Mouse (Mus musculus) intestine, embryonic 15.5 days (tissue): ENCODE data around the gene Defb29. TPM values are rescaled to one million over a fixed set of nuclear protein-coding genes. Genes with fewer than 3 reads are reported as not detected.

Source experiments
- ATAC-seq: fragments of 200-750 bp; cut with Nextera tagmentation; 2 replicates; pipeline ENCODE4 v1.8.0; 2017; ENCODE audit warnings: moderate TSS enrichment, moderate library complexity
- H3K27ac ChIP-seq: fragments of 300-500 bp; sonication (generic); 2 replicates; pipeline ENCODE4 v1.5.1; 2015; ENCODE audit warnings: mild to moderate bottlenecking, inconsistent platforms
- H3K27me3 ChIP-seq: fragments of 300-500 bp; sonication (generic); replicated peaks from 2 replicates; pipeline ENCODE4 v1.6.1; 2015; ENCODE audit warnings: inconsistent platforms
- H3K36me3 ChIP-seq: fragments of 300-500 bp; sonication (generic); 2 replicates; pipeline ENCODE4 v1.6.1; 2015; ENCODE audit warnings: inconsistent platforms
- H3K4me1 ChIP-seq: fragments of 300-500 bp; sonication (generic); replicated peaks from 2 replicates; pipeline ENCODE4 v1.6.1; 2015; ENCODE audit warnings: inconsistent platforms
- H3K4me2 ChIP-seq: fragments of 300-500 bp; sonication (generic); replicated peaks from 2 replicates; pipeline ENCODE4 v1.6.1; 2015; ENCODE audit warnings: mild to moderate bottlenecking, inconsistent platforms
- H3K4me3 ChIP-seq: fragments of 300-500 bp; sonication (generic); replicated peaks from 2 replicates; pipeline ENCODE4 v1.5.1; 2015; ENCODE audit warnings: inconsistent platforms
- H3K9ac ChIP-seq: fragments of 300-500 bp; sonication (generic); 2 replicates; pipeline ENCODE4 v1.6.1; 2015; ENCODE audit warnings: inconsistent platforms
- H3K9me3 ChIP-seq: fragments of 300-500 bp; sonication (generic); 2 replicates; pipeline ENCODE4 v1.6.1; 2016; ENCODE audit warnings: inconsistent platforms
- WGBS: fragments of 180-500 bp; shearing (Covaris S2); methylation state at CpG from one replicate; pipeline ENCODE4 v1.1.7; 2015; 5-methylcytosine and 5-hydroxymethylcytosine counted together
- polyA plus RNA-seq: library from polyadenylated mRNA; unstranded; fragments of >200 nt; fragmentation: Nextera tagmentation; extraction: Ambion mirVana; gene quantifications from 2 replicates; pipeline ENCODE4 v1.2.1, GENCODE M21; 2015

Defb29 gene
- polyA plus RNA-seq, 1 experiment from 2014 or later = not detected

- Histone ChIP-seq H3K4me2 (peak overlapping the region; percentile 43), H3K9ac (no peak overlapping the region), H3K4me1 (no peaks in the 10 kb centered on the region), H3K27me3 (no peaks in the 10 kb centered on the region), H3K27ac (no peak overlapping the region), H3K9me3 (no peaks in the 10 kb centered on the region), H3K4me3 (no peak overlapping the region), H3K36me3 (no peaks in the 10 kb centered on the region)
- 11% methylated on average over 16 of the region's 16 CpGs for WGBS
- 0 out of 2 replicates have a peak, but pooled peaks have one; percentile 58 for ATAC-seq
These were observed 14.0 kb upstream of the Defb29 start for GRCm38 (mm10) chr2:152553774-152554423.

GRCm38 (mm10) chr2:152548124-152548523 lies 8.2 kb upstream of the Defb29 start:
- 66% methylated on average over 5 of the region's 5 CpGs for WGBS
- H3K4me2 ChIP-seq = no peak overlapping the region

GRCm38 (mm10) chr2:152544691-152545090 lies 4.8 kb upstream of the Defb29 start:
- H3K27ac ChIP-seq = no peak overlapping the region
- ATAC-seq = peak; percentile 89
- no peaks in the 10 kb centered on the region for H3K36me3 ChIP-seq

More at GRCm38 (mm10) chr2:152548124-152548523, 8.2 kb upstream of the Defb29 start:
- Histone ChIP-seq H3K36me3 (no peaks in the 10 kb centered on the region), H3K4me3 (no peak overlapping the region), H3K4me1 (no peaks in the 10 kb centered on the region), H3K9me3 (no peaks in the 10 kb centered on the region), H3K9ac (no peak overlapping the region), H3K27me3 (no peaks in the 10 kb centered on the region), H3K27ac (no peak overlapping the region)
- no peak for ATAC-seq

GRCm38 (mm10) chr2:152543478-152543877 lies 3.6 kb upstream of the Defb29 start:
- no peaks in the 10 kb centered on the region for H3K27me3 ChIP-seq
- no peak overlapping the region for H3K9ac ChIP-seq
- WGBS = 52% methylated on average over 4 of the region's 4 CpGs
- H3K27ac ChIP-seq = no peak overlapping the region
- no peaks in the 10 kb centered on the region for H3K4me1 ChIP-seq
- H3K4me3 ChIP-seq = no peak overlapping the region
- H3K36me3 ChIP-seq = no peaks in the 10 kb centered on the region
- H3K9me3 ChIP-seq = no peaks in the 10 kb centered on the region
- H3K4me2 ChIP-seq = no peak overlapping the region
- peak; percentile 44 for ATAC-seq

More at GRCm38 (mm10) chr2:152544691-152545090, 4.8 kb upstream of the Defb29 start:
- no peak overlapping the region for H3K9ac ChIP-seq
- 11% methylated on average over 4 of the region's 4 CpGs for WGBS
- H3K4me2 ChIP-seq = no peak overlapping the region
- no peaks in the 10 kb centered on the region for H3K27me3 ChIP-seq
- no peaks in the 10 kb centered on the region for H3K9me3 ChIP-seq
- no peak overlapping the region for H3K4me3 ChIP-seq
- no peaks in the 10 kb centered on the region for H3K4me1 ChIP-seq

DNA sequence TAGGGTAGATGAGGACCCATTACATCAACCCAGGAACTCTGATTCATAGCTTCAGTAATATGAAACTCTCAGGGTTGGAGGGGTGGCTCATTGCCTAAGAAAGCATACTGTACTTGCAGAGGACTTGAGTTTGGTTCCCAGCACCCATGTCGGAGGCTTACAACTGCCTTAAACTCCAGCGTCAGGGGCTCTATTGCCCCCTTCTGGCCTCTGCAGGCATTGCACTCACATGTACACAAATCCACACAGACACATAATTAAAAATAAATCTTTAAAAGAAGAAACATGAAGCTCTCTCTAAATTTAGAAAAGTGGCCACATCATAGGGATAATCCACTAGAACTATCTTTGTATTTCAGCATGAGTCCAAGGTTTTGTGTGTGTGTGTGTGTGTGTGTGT lies 3.0 kb upstream of the Defb29 start:
- Histone ChIP-seq H3K27ac (no peak overlapping the region), H3K4me3 (no peak overlapping the region), H3K9me3 (no peaks in the 10 kb centered on the region), H3K4me1 (no peaks in the 10 kb centered on the region), H3K27me3 (no peaks in the 10 kb centered on the region), H3K4me2 (no peak overlapping the region), H3K36me3 (no peaks in the 10 kb centered on the region), H3K9ac (no peak overlapping the region)
- no peak for ATAC-seq
- 75% methylated on average over 2 of the region's 2 CpGs for WGBS

- Histone ChIP-seq H3K9me3 (no peaks in the 10 kb centered on the region), H3K4me2 (no peak overlapping the region), H3K36me3 (no peaks in the 10 kb centered on the region), H3K4me3 (no peak overlapping the region), H3K9ac (no peak overlapping the region), H3K4me1 (no peaks in the 10 kb centered on the region), H3K27me3 (no peaks in the 10 kb centered on the region), H3K27ac (no peak overlapping the region)
- ATAC-seq = no peak
- 80% methylated on average over 9 of the region's 9 CpGs for WGBS
These were observed 2.1 kb upstream of the Defb29 start for GRCm38 (mm10) chr2:152541979-152542378.

- no peak for ATAC-seq
- Histone ChIP-seq H3K36me3 (no peaks in the 10 kb centered on the region), H3K4me1 (no peaks in the 10 kb centered on the region), H3K27ac (no peak within 1 kb of the TSS), H3K9ac (no peak within 1 kb of the TSS), H3K9me3 (no peaks in the 10 kb centered on the region), H3K4me2 (no peak within 1 kb of the TSS), H3K4me3 (no peak within 1 kb of the TSS), H3K27me3 (no peaks in the 10 kb centered on the region)
- WGBS = 73% methylated on average over 4 of the region's 4 CpGs
These were observed 21.9 kb downstream of the Defb29 start, which contains the start of gene Defb28 for GRCm38 (mm10) chr2:152517981-152518380. Gene Defb28, plus strand, starts transcription at chr2:152518255.

DNA sequence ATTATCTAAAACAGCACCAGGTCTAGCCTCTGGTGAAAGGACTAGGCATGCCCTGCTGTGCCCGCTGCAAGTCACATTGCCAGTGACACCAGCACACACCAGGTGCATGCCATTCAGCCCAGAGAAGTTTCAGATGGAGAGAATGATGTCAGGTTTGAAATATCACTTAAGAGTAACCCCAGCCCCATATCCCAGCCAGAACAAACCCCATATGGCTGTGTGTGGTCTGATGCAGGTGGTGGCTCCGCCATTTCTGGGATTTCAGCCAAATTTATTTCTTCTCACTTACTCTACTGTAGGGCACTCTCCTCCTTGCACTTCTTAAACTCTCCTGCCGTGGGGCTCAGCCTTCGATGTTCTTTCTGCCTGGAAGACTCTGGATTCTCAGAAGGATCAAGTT lies 23.8 kb downstream of the Defb29 start:
- H3K27ac ChIP-seq = no peak overlapping the region
- H3K9ac ChIP-seq = no peak overlapping the region
- no peaks in the 10 kb centered on the region for H3K4me1 ChIP-seq
- H3K4me3 ChIP-seq = no peak overlapping the region
- H3K9me3 ChIP-seq = no peaks in the 10 kb centered on the region
- 50% methylated on average over 4 of the region's 4 CpGs for WGBS
- no peak for ATAC-seq
- no peaks in the 10 kb centered on the region for H3K27me3 ChIP-seq
- no peaks in the 10 kb centered on the region for H3K36me3 ChIP-seq
- no peak overlapping the region for H3K4me2 ChIP-seq

- Histone ChIP-seq H3K9ac (no peak within 1 kb of the TSS), H3K27ac (no peak within 1 kb of the TSS), H3K4me3 (no peak within 1 kb of the TSS), H3K27me3 (no peaks in the 10 kb centered on the region), H3K4me2 (no peak within 1 kb of the TSS), H3K36me3 (no peaks in the 10 kb centered on the region), H3K4me1 (no peaks in the 10 kb centered on the region), H3K9me3 (no peaks in the 10 kb centered on the region)
- ATAC-seq = no peak
- WGBS = 89% methylated on average over 1 of the region's 1 CpGs
These were observed 28.3 kb downstream of the Defb29 start, which contains the start of gene Defb26 for GRCm38 (mm10) chr2:152511592-152511991. Gene Defb26, minus strand, starts transcription at chr2:152511692.

- H3K27ac ChIP-seq = no peak overlapping the region
- ATAC-seq = no peak
- WGBS = 75% methylated on average over 2 of the region's 2 CpGs
- H3K4me2 ChIP-seq = no peak overlapping the region
- H3K9ac ChIP-seq = no peak overlapping the region
- H3K36me3 ChIP-seq = no peaks in the 10 kb centered on the region
- no peaks in the 10 kb centered on the region for H3K9me3 ChIP-seq
- no peaks in the 10 kb centered on the region for H3K4me1 ChIP-seq
- H3K4me3 ChIP-seq = no peak overlapping the region
- no peaks in the 10 kb centered on the region for H3K27me3 ChIP-seq
These were observed 35.9 kb downstream of the Defb29 start for GRCm38 (mm10) chr2:152503950-152504349.

- Histone ChIP-seq H3K9ac (no peak overlapping the region), H3K4me3 (no peak overlapping the region), H3K9me3 (no peaks in the 10 kb centered on the region), H3K27me3 (no peaks in the 10 kb centered on the region), H3K4me1 (no peaks in the 10 kb centered on the region), H3K4me2 (no peak overlapping the region), H3K36me3 (no peaks in the 10 kb centered on the region), H3K27ac (no peak overlapping the region)
- ATAC-seq = no peak
- 81% methylated on average over 6 of the region's 6 CpGs for WGBS
These were observed 39.1 kb downstream of the Defb29 start for GRCm38 (mm10) chr2:152500863-152501229.

GRCm38 (mm10) chr2:152500204-152500862 lies 39.6 kb downstream of the Defb29 start:
- H3K9me3 ChIP-seq = no peaks in the 10 kb centered on the region
- H3K36me3 ChIP-seq = no peaks in the 10 kb centered on the region
- no peak for ATAC-seq
- no peak overlapping the region for H3K4me3 ChIP-seq
- H3K9ac ChIP-seq = no peak overlapping the region
- no peak overlapping the region for H3K27ac ChIP-seq
- H3K27me3 ChIP-seq = no peaks in the 10 kb centered on the region
- 68% methylated on average over 7 of the region's 7 CpGs for WGBS
- H3K4me1 ChIP-seq = no peaks in the 10 kb centered on the region
- H3K4me2 ChIP-seq = no peak overlapping the region

GRCm38 (mm10) chr2:152498020-152498419 lies 41.9 kb downstream of the Defb29 start:
- Histone ChIP-seq H3K27me3 (no peaks in the 10 kb centered on the region), H3K36me3 (no peaks in the 10 kb centered on the region), H3K4me2 (no peak overlapping the region), H3K9ac (no peak overlapping the region), H3K27ac (no peak overlapping the region), H3K4me1 (no peaks in the 10 kb centered on the region), H3K9me3 (no peaks in the 10 kb centered on the region), H3K4me3 (no peak overlapping the region)
- WGBS = 71% methylated on average over 6 of the region's 6 CpGs
- no peak for ATAC-seq
